Mouse (Mus musculus): ENCODE results near the gene Atxn7. TPM values are rescaled to one million over a fixed set of nuclear protein-coding genes. Genes with fewer than 3 reads are reported as not detected.
A peak's percentile ranks its signal among the peaks of the same experiment; 100 is the strongest.

The Atxn7 gene
- polyA plus RNA-seq, 2 experiments from 2014 or later = 12.0 to 13.9 TPM

- ATAC-seq = no peak
Observed at GRCm38 (mm10) chr14:14065142-14065498, 103.9 kb downstream of the Atxn7 start.

- no peak for ATAC-seq
Observed at GRCm38 (mm10) chr14:14066241-14066640, 105.0 kb downstream of the Atxn7 start.

GRCm38 (mm10) chr14:14067648-14068472 is 106.6 kb downstream of the Atxn7 start:
- ATAC-seq = peak; percentile 85

- ATAC-seq = peak; percentile 21
Observed at GRCm38 (mm10) chr14:14068553-14068952, 107.3 kb downstream of the Atxn7 start.

GRCm38 (mm10) chr14:14070541-14071315 is 109.5 kb downstream of the Atxn7 start:
- no peak for ATAC-seq

GRCm38 (mm10) chr14:14071456-14071855 is 110.2 kb downstream of the Atxn7 start:
- ATAC-seq = no peak

- ATAC-seq = no peak
Observed at GRCm38 (mm10) chr14:14080604-14081194, 119.5 kb downstream of the Atxn7 start.

- no peak for ATAC-seq
Observed at GRCm38 (mm10) chr14:14083811-14084210, 122.6 kb downstream of the Atxn7 start.

- no peak for ATAC-seq
Observed at GRCm38 (mm10) chr14:14086711-14087263, 125.5 kb downstream of the Atxn7 start.

GRCm38 (mm10) chr14:14087348-14087747 is 126.1 kb downstream of the Atxn7 start:
- ATAC-seq = no peak

- ATAC-seq = peak; percentile 81
Observed at GRCm38 (mm10) chr14:14088016-14088791, 127.0 kb downstream of the Atxn7 start.

GRCm38 (mm10) chr14:14090571-14090970 is 129.3 kb downstream of the Atxn7 start:
- ATAC-seq = no peak

- ATAC-seq = peak; percentile 99
Observed at GRCm38 (mm10) chr14:14098330-14098980, 137.2 kb downstream of the Atxn7 start.

- ATAC-seq = no peak
Observed at GRCm38 (mm10) chr14:14100773-14101280, 139.6 kb downstream of the Atxn7 start.

- no peak for ATAC-seq
Observed at GRCm38 (mm10) chr14:14101296-14101695, 140.1 kb downstream of the Atxn7 start.

- no peak for ATAC-seq
Observed at GRCm38 (mm10) chr14:14104213-14104929, 143.1 kb downstream of the Atxn7 start.

- ATAC-seq = no peak
Observed at GRCm38 (mm10) chr14:14104930-14105318, 143.7 kb downstream of the Atxn7 start.

GRCm38 (mm10) chr14:14110710-14111109 is 149.5 kb downstream of the Atxn7 start:
- no peak for ATAC-seq

GRCm38 (mm10) chr14:14120230-14121096 is 159.2 kb downstream of the Atxn7 start, which contains the start of gene Psmd6:
Gene Psmd6 (minus strand): TSS chr14:14120984.
- ATAC-seq = peak; percentile 99
